Mouse (Mus musculus): ENCODE results near the gene Rab9.

The Rab9 gene

DNA sequence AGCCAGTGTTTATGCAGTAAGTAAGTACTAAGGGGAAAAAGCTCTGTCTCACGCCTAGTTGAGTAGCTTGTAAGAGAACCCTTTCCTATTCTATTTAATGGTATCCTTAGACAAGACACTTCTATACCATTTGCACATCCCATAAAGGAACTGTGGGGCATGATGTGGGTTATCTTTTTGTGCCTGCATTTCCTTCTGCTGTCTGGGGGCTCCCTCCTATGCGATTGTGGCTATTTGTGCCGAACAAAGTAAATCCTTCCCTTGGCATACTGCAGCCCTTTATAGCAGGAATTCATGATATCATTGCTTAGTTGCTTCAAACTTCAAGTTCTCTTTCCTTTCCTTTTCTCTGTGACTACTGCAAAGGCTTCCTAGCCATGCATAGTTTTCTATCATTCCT lies 35.1 kb downstream of the Rab9 start:
- DNase-seq = no peak

DNA sequence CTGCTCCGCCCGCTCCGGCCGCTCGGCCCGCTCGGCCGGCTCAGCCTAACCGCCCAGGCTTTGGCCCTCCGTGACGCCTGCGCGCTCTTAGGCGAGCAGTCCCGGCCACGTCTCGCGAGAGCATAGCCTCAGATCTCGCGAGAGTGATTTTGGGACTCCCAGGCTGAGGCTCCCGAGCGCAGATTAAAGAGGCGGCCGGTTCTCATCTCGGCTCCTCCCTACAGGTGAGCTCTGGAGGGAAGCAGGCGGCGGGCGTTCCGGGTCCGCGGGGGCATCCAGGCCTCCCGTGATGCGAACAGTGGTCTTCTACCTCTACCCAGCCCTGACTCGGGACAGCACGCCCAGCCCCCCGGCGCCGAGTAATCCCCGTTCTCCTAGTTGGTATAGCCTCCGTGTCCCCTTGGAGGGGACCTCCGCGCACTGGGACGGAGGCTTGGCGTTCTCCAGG lies 39.0 kb downstream of the Rab9 start, which contains the start of gene Ofd1:
Gene Ofd1 (minus strand): TSS at position 89 of the 448 bp plus-strand sequence.
- DNase-seq = peak; percentile 92 to 94

DNA sequence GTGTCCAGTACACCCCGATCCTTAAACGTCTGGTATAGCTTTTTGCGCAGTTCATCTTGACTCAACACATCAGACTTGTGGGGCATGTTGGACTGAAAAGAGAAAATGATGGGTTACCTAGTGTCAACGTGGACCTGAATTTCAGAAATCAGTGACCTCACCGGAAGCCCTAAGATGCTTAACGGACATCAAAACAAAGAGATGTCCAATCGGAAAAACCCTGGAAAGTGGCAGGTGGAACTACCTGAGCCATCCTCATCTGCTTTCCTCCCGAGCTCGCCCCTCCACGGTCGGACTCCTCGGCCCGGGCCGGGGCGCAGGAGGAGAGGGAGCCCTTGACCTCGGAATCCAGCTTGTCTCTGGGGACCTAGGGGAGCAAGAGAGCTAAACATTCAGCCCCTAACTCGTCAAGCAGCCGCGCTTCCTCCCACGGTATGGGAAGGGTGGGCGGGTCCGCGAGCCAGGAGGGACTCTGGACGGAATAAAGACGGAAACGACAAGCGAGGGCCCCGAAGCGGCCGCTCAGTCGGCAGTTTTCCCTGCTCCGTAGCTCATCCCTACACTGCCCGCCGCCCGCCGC lies 39.5 kb downstream of the Rab9 start, which contains the start of gene Trappc2:
Gene Trappc2 (plus strand): TSS at position 539 of the 580 bp plus-strand sequence.
- no peak for DNase-seq

DNA sequence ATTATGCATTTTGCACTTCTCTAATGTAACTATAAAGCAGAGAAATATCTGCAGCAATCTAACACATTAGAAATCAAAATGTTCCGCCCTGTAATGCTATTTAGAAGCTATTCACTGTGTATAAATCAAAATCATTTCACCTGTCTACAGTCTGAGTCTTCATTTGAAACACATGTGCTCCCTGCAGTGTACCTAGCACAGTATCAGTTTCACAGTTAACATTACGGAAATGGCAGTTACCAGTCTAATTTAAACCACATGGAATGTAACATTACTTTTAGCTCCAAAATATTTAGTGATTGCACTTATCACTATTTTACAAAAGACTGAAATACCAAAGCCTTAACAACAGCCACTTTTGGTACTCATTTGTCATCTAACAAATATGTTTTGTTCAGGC lies 44.9 kb downstream of the Rab9 start:
- DNase-seq = no peak

DNA sequence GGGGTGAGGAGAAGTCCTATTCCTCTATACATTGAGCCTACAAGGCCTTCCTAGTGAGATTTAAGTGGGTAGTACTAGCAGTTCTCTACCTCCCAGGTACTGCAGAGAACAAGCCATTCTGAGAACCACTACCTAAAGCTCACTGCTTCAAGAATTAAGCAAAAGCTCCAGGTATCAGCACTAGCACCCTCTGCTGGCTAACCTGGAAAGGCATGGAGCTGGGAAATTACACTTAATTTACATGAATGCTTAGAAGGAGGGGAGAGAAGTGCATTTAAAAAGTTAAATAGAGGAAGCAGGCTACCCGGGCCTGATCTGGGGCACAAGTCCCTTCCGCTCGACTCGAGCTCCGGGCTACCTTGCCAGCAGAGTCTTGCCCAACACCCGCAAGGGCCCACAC lies 63.5 kb downstream of the Rab9 start:
- DNase-seq = peak; percentile 21 to 57

DNA sequence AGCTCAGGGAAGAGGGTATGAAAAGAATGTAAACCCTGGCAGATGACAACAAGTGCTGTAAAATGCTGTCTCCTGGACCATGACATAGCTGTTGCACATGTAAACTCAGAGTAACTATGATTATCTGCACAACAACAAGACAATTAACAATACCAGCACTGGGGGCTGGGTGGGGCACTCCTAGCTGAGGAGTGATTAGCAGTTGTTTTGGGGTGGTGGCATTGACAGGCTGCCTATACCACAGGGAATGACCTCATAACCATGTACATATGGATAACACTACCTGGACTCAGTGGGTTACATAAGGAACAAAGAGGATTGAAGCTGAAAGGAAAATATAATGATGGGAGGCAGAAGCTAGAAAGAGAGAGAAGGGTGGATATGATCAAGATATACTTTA lies 71.8 kb downstream of the Rab9 start:
- no peak for DNase-seq

Measured in kidney, postnatal 36 days (tissue).